Mouse (Mus musculus) c-Kit-positive CD71-negative TER-119-negative erythroid progenitor cells, embryonic 14.5 days (primary cell): ENCODE data around the gene Grb2.

Experiments used
- DNase-seq: peaks from one replicate; pipeline ENCODE4 v3.0.0-alpha.2; 2013; ENCODE audit warnings: low read depth

The Grb2 gene

GRCm38 (mm10) chr11:115712268-115712667 is 3.9 kb upstream of the Grb2 start:
- no peak for DNase-seq

GRCm38 (mm10) chr11:115711133-115711532 is 2.7 kb upstream of the Grb2 start:
- no peak for DNase-seq

- DNase-seq: no peak
Measured at GRCm38 (mm10) chr11:115709829-115710559, 1.6 kb upstream of the Grb2 start.

GRCm38 (mm10) chr11:115708956-115709828 is 795 bp upstream of the Grb2 start:
- DNase-seq: no peak

GRCm38 (mm10) chr11:115707313-115708208 is 836 bp downstream of the Grb2 start:
- DNase-seq: no peak

- no peak for DNase-seq
Measured at GRCm38 (mm10) chr11:115706584-115706983, 1.8 kb downstream of the Grb2 start.

- DNase-seq: no peak
Measured at GRCm38 (mm10) chr11:115705561-115705960, 2.8 kb downstream of the Grb2 start.

DNA sequence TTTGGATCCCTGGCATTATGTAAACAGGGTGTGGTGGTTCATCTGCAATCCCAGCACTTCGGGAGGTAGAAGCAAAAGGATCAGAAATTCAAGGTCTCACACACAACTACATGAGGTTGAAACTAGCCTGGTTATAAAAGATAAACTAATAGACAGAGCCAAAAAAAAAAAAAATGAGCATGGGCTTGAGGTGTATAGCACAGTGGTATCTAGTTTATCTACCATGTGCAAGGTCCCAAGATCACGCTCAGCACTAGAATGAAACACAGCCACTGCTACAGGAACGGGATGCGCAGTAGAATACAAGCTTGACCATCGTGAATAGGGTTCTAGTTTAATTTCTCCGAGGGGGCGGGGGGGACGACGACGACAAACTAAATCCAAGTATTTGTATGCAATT is 3.7 kb downstream of the Grb2 start:
- no peak for DNase-seq

GRCm38 (mm10) chr11:115703466-115703865 is 4.9 kb downstream of the Grb2 start:
- DNase-seq: no peak

GRCm38 (mm10) chr11:115698986-115699728 is 9.2 kb downstream of the Grb2 start:
- peak; percentile 85 for DNase-seq

DNA sequence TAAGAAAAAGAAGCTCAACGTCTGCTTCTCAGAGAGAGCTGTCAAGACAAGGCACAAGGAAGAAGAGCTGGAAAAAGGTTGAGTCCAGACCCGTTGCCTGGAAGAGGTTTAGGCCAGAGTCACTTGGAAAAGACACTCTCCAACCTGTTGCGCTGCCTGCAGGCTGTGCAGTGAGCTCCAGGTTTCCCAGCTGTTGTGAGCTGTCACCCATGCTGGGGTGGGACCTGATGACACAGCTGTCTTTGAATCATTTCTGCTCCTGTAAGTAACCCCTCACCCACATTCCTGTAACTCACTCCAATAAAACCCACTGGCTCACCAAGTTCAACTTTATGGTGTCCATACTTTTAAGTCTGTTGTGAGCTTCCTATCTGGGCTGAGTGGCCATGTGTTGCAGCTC is 10.7 kb downstream of the Grb2 start:
- no peak for DNase-seq

DNA sequence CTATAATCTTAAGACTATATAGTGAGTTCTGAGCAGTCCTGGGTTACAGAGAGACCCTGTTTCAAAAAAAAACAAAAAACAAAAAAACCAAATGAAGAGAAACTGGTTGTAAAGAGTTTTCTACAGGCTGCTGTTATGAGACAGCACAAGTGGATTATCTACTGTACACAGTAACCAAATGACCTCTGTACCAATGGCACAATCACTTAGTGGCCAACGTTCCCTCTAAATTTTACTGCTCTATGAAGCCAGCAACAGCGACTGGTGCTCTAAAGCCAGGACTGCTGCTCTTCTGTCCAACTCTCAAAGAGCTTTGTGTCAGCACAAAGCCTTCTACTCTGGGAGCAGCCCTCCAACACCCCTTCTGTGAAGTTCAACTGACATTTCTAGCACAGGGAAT is 11.3 kb downstream of the Grb2 start:
- no peak for DNase-seq

- no peak for DNase-seq
Measured at GRCm38 (mm10) chr11:115696471-115696870, 11.9 kb downstream of the Grb2 start.

GRCm38 (mm10) chr11:115693979-115694578 is 14.3 kb downstream of the Grb2 start:
- DNase-seq: no peak

DNA sequence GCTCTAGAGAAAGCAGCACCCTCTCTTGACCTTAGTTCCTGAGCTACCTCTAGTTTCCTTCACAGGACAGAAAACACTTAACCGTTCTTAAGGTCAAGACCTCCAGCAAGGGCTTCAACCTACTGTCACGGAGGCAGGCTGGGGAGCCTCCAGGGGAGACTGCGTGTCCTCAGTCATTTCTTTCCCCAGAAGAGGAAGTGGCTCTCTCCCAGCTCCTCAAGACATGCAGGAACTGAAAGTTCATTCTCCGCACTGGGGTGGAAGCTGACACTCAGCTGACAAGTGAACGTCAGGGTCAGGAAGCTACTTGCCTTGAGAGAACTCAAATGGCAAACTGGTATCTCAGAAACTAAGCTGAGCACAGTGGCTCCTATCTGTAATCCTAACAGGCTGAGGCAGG is 15.6 kb downstream of the Grb2 start:
- peak; percentile 55 for DNase-seq

GRCm38 (mm10) chr11:115691976-115692375 is 16.4 kb downstream of the Grb2 start:
- no peak for DNase-seq

DNA sequence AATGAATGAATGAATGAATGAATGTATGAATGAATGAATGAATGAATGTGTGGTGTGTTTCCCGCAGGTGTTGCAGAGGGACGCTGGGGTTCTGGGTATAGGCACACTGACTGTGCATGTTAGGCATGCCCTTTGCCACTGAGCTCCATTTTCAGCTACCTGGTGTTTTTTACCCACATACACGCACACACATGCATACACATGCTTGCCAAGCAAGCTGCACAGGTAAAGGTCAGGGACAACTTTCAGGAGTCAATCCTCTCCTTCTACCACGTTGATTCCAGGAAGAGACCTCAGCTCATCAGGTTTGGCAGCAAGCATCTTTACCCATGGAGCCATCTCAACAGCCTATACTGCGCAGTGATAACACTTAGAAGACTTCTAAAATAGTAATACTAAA is 16.9 kb downstream of the Grb2 start:
- no peak for DNase-seq

- DNase-seq: no peak
Measured at GRCm38 (mm10) chr11:115691013-115691412, 17.4 kb downstream of the Grb2 start.

DNA sequence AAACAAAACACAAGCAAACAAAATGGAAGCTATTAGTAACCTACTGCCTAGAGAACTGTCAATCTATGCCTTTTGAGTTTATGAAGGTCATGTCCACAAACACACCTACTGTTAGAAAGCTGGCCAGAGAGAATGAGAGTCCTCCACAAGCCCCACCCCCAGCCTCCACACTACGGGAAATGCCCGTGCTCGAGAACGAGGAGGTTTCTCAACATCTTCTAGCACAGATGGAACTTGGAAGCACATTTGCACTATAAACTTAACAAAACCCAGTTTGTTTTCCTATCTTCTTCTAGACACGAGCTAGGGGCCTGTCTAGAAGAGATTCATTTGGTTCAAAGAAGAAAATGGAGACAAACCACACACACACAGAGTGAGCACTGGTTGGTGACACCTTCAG is 18.0 kb downstream of the Grb2 start:
- DNase-seq: no peak

DNA sequence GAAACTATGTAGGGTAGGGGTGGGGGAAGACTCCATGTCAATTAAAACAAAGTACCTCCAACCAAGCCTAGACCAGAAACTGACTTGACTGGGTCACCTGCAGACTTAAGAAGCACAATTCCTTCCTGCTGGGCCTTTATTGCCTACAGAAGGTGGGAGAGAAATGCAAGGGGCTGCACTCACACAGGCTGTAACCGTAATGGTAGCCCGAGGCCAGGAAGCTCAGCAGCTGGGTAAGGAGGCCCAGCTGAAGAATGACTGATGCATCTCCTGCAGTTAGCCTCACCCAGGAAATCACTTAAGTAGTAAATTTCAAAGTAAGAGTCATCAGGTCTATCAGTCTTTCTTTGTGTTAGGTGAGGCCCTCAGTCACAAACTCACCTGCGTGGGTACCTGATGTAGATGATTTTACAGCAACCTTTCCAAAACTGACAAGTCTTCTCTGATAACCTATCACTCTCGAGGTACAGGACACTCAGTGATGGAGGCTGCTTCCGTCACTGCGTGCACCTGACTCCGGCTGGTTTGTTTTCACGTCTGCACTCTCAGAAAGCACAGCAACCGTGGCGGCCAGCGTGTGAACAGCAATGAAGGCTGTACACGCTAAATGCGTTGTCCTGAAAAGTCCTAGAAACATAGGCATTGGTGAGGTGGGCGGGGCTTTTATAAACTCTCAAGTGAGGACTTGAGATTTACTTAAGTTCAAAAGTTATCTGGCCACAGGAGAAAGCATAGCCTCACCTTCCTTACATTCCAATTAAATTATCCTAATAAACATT is 19.1 kb downstream of the Grb2 start:
- no peak for DNase-seq
